Mouse (Mus musculus) neutrophil, adult 59 days (primary cell): ENCODE results near the gene Rnf113a2. TPM values are rescaled to one million over a fixed set of nuclear protein-coding genes. Genes with fewer than 3 reads are reported as not detected.

ENCODE experiments used
- total RNA-seq, 2 experiments: library from RNA; stranded (reverse); gene quantifications; 1 replicate in 1 of 2; 2 replicates in 1 of 2; pipeline ENCODE4 v1.2.4; 2023

Gene Rnf113a2
- total RNA-seq = 10 to 100 TPM; 21.0 to 27.4 TPM

GRCm38 (mm10) chr12:84416834-84417604 lies at the start of gene Rnf113a2:
Rnf113a2 (plus strand) TSS chr12:84417196.

GRCm38 (mm10) chr12:84408819-84409507 lies 8.0 kb upstream of the Rnf113a2 start, which contains the start of the genes Entpd5 and Bbof1:
Entpd5 (minus strand) TSS chr12:84409029.
Bbof1 (plus strand) TSS chr12:84409071.

GRCm38 (mm10) chr12:84450718-84451646 lies 34.0 kb downstream of the Rnf113a2 start, which contains the start of the genes Aldh6a1 and Lin52:
Aldh6a1 (minus strand) TSS chr12:84451004.
Lin52 (plus strand) TSS chr12:84451422.

Other genes with a start within 250 kb of the Rnf113a2 start
- gene Elmsan1, start 198.3 kb upstream of the Rnf113a2 start, total RNA-seq = 10 to 100 TPM; 79.2 to 80.5 TPM
- gene Ptgr2, start 132.0 kb upstream of the Rnf113a2 start, total RNA-seq = 10 to 100 TPM; 12.9 to 17.2 TPM
- 10 to 100 TPM; 30.0 to 30.4 TPM for gene Zfp410, start 100.3 kb upstream of the Rnf113a2 start, total RNA-seq
- gene Coq6, start 55.5 kb upstream of the Rnf113a2 start, total RNA-seq = 10 to 100 TPM; 10.4 to 12.7 TPM
- gene Fam161b, start 55.4 kb upstream of the Rnf113a2 start, total RNA-seq = under 1 TPM; 0.38 to 0.40 TPM
- 10 to 100 TPM; 17.0 to 19.4 TPM for gene Entpd5, start 8.2 kb upstream of the Rnf113a2 start, total RNA-seq
- gene Bbof1, start 8.1 kb upstream of the Rnf113a2 start, total RNA-seq = 1 to 10 TPM in 1 of 2 experiments, under 1 TPM in 1; 0.47 to 1.1 TPM
- gene Aldh6a1, start 33.8 kb downstream of the Rnf113a2 start, total RNA-seq = 1 to 10 TPM; 3.8 to 4.9 TPM
- gene Lin52, start 34.2 kb downstream of the Rnf113a2 start, total RNA-seq = 10 to 100 TPM in 1 of 2 experiments, 1 to 10 TPM in 1; 5.6 to 12.1 TPM
- not detected for gene Vsx2, start 152.6 kb downstream of the Rnf113a2 start, total RNA-seq
- gene Abcd4, start 200.2 kb downstream of the Rnf113a2 start, total RNA-seq = 1 to 10 TPM; 7.2 to 7.8 TPM
- gene Vrtn, start 223.8 kb downstream of the Rnf113a2 start, total RNA-seq = not detected